Mouse (Mus musculus): ENCODE results near the gene Slc3a1. TPM values are rescaled to one million over a fixed set of nuclear protein-coding genes. Genes with fewer than 3 reads are reported as not detected.
A peak's percentile ranks its signal among the peaks of the same experiment; 100 is the strongest.

The Slc3a1 gene
- polyA plus RNA-seq, 1 experiment from 2014 or later = 0.16 TPM

DNA sequence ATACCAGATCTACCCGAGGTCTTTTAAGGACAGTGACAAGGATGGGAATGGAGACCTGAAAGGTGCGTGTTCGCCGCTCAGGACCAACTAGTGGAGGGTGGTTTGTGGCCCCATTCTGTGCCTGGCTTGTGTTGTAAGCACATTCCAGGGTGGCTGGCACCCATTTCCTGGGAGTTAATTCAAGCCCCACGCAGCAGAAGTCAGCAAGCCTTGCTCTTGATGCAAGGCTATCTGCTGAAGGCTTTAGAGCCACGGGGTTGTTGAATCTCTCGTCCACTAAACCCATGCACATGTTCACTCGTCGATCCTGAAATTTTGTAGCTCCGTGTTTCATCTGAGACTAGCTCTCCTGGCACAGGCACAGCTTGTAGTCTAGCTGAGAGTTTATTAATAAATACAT lies 621 bp downstream of the Slc3a1 start:
- Histone ChIP-seq H3K4me2 (replicated peaks; ENCODE audit: low read depth, low read length) (no peak overlapping the region), H3K27me3 (replicated peaks; ENCODE audit: insufficient read depth, low read length) (no peaks in the 10 kb centered on the region), H3K4me1 (ENCODE audit: insufficient read depth, low read depth, low read length) (no peaks in the 10 kb centered on the region), H3K27ac (ENCODE audit: low read length) (no peak overlapping the region), H3K9me3 (ENCODE audit: low read length) (no peaks in the 10 kb centered on the region), H3K4me3 (ENCODE audit: low read depth, low read length) (no peak overlapping the region), H3K9ac (replicated peaks; ENCODE audit: low read depth) (no peak overlapping the region), H3K36me3 (ENCODE audit: insufficient read depth, low read length) (no peaks in the 10 kb centered on the region)
- no peak for TF ChIP-seq CTCF (IDR thresholded peaks at IDR 0.05)
- TF ChIP-seq EP300 (IDR thresholded peaks at IDR 0.05) = no peak
- DNase-seq (ENCODE audit: low spot score) (no peak), ATAC-seq (no peak)
- WGBS = 85% methylated on average over 10 of the region's 10 CpGs

GRCm38 (mm10) chr17:85030651-85031050 lies 2.5 kb downstream of the Slc3a1 start:
- Histone ChIP-seq H3K4me1 (ENCODE audit: insufficient read depth, low read depth, low read length) (no peaks in the 10 kb centered on the region), H3K27ac (ENCODE audit: low read length) (no peak overlapping the region), H3K27me3 (replicated peaks; ENCODE audit: insufficient read depth, low read length) (no peaks in the 10 kb centered on the region), H3K36me3 (ENCODE audit: insufficient read depth, low read length) (no peaks in the 10 kb centered on the region), H3K4me2 (replicated peaks; ENCODE audit: low read depth, low read length) (no peak overlapping the region), H3K4me3 (ENCODE audit: low read depth, low read length) (no peak overlapping the region), H3K9ac (replicated peaks; ENCODE audit: low read depth) (no peak overlapping the region), H3K9me3 (ENCODE audit: low read length) (no peaks in the 10 kb centered on the region)
- DNase-seq (ENCODE audit: low spot score) (no peak), ATAC-seq (no peak)
- 57% methylated on average over 5 of the region's 5 CpGs for WGBS
- TF ChIP-seq EP300 (IDR thresholded peaks at IDR 0.05) (no peak), CTCF (IDR thresholded peaks at IDR 0.05) (no peak)

GRCm38 (mm10) chr17:85033087-85033486 lies 4.9 kb downstream of the Slc3a1 start:
- WGBS = 71% methylated on average over 3 of the region's 3 CpGs

DNA sequence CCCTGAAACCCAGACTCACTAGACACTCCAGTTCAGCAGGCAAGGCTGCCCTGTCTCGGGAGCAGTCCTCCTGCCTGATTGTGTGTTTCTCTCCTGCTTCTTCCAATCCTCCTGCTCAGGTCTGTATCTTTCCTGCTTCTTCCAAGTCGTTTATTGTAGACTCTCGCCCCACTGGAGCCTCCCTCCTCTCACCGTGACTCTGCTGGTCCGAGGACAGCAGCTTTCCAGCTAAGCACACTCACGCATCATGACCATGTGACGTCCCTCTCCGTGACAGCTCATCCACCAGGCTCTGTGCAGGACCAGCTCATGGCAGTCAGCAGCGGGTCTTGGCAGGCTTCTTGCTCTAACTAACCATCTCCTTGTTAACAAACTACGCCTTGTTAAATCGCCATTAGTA lies 5.9 kb downstream of the Slc3a1 start:
- Histone ChIP-seq H3K27me3 (replicated peaks; ENCODE audit: insufficient read depth, low read length) (no peaks in the 10 kb centered on the region), H3K36me3 (ENCODE audit: insufficient read depth, low read length) (no peaks in the 10 kb centered on the region), H3K4me2 (replicated peaks; ENCODE audit: low read depth, low read length) (no peak overlapping the region), H3K9ac (replicated peaks; ENCODE audit: low read depth) (no peak overlapping the region), H3K9me3 (ENCODE audit: low read length) (no peaks in the 10 kb centered on the region), H3K4me3 (ENCODE audit: low read depth, low read length) (no peak overlapping the region), H3K4me1 (ENCODE audit: insufficient read depth, low read depth, low read length) (no peaks in the 10 kb centered on the region), H3K27ac (ENCODE audit: low read length) (no peak overlapping the region)
- 35% methylated on average over 11 of the region's 11 CpGs for WGBS
- DNase-seq (ENCODE audit: low spot score) (no peak), ATAC-seq (peak; percentile 44; the same call in 1 of the 2 replicates)
- TF ChIP-seq EP300 (IDR thresholded peaks at IDR 0.05) (no peak), CTCF (IDR thresholded peaks at IDR 0.05) (no peak)

More at GRCm38 (mm10) chr17:85033087-85033486, 4.9 kb downstream of the Slc3a1 start:
- H3K27ac ChIP-seq (ENCODE audit: low read length) = no peak overlapping the region
- no peak overlapping the region for H3K4me2 ChIP-seq (replicated peaks; ENCODE audit: low read depth, low read length)
- TF ChIP-seq EP300 (IDR thresholded peaks at IDR 0.05) (no peak), CTCF (IDR thresholded peaks at IDR 0.05) (no peak)
- H3K9me3 ChIP-seq (ENCODE audit: low read length) = no peaks in the 10 kb centered on the region
- no peak overlapping the region for H3K4me3 ChIP-seq (ENCODE audit: low read depth, low read length)
- H3K27me3 ChIP-seq (replicated peaks; ENCODE audit: insufficient read depth, low read length) = no peaks in the 10 kb centered on the region
- H3K4me1 ChIP-seq (ENCODE audit: insufficient read depth, low read depth, low read length) = no peaks in the 10 kb centered on the region
- H3K9ac ChIP-seq (replicated peaks; ENCODE audit: low read depth) = no peak overlapping the region
- ATAC-seq (no peak), DNase-seq (ENCODE audit: low spot score) (no peak)
- H3K36me3 ChIP-seq (ENCODE audit: insufficient read depth, low read length) = no peaks in the 10 kb centered on the region

- WGBS = 61% methylated on average over 5 of the region's 5 CpGs
- H3K4me3 ChIP-seq (ENCODE audit: low read depth, low read length) = no peak overlapping the region
- H3K4me2 ChIP-seq (replicated peaks; ENCODE audit: low read depth, low read length) = no peak overlapping the region
- ATAC-seq = no peak
- no peak for DNase-seq (ENCODE audit: low spot score)
- TF ChIP-seq EP300 (IDR thresholded peaks at IDR 0.05) = no peak
- TF ChIP-seq CTCF (IDR thresholded peaks at IDR 0.05) = no peak
- no peaks in the 10 kb centered on the region for H3K4me1 ChIP-seq (ENCODE audit: insufficient read depth, low read depth, low read length)
- no peaks in the 10 kb centered on the region for H3K9me3 ChIP-seq (ENCODE audit: low read length)
- H3K27ac ChIP-seq (ENCODE audit: low read length) = no peak overlapping the region
- no peak overlapping the region for H3K9ac ChIP-seq (replicated peaks; ENCODE audit: low read depth)
- no peaks in the 10 kb centered on the region for H3K36me3 ChIP-seq (ENCODE audit: insufficient read depth, low read length)
- H3K27me3 ChIP-seq (replicated peaks; ENCODE audit: insufficient read depth, low read length) = no peaks in the 10 kb centered on the region
Measured at GRCm38 (mm10) chr17:85037855-85038254, 9.7 kb downstream of the Slc3a1 start.

DNA sequence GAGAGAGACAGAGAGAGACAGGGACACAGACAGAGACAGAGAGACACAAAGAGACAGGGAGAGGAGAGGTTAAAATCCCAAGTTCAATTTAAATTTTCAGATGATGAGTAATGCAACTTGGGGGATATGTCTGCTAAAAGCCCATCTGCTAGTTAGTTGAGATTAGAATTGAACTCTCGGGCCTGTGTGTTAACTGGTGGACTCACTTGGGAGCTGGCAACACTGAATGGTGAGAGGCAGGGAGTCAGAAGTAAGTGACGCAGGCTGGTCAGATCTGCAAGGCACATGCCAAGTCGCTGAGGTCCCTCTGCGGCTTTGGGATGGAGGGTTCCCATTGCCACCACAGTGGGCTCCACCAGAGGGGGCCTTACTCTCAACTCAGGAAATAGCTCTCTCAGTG lies 10.1 kb downstream of the Slc3a1 start:
- H3K9ac ChIP-seq (replicated peaks; ENCODE audit: low read depth) = no peak overlapping the region
- no peak for DNase-seq (ENCODE audit: low spot score)

DNA sequence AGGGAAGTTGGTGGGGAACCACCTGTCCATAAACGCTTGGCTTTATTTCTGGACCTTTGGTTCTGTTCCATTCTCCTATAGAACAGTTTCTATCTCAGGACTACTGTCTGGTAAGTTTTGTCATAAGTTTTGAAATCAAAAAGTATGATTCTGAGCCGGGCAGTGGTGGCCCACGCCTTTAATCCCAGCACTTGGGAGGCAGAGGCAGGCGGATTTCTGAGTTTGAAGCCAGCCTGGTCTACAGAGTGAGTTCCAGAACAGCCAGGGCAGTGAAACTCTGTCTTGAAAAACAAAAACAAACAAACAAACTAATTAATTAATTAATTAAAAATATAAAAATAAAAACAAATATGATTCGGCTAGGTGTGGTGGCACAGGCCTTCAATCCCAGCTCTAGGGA lies 10.6 kb downstream of the Slc3a1 start:
- Histone ChIP-seq H3K27ac (ENCODE audit: low read length) (no peak overlapping the region), H3K4me1 (ENCODE audit: insufficient read depth, low read depth, low read length) (no peaks in the 10 kb centered on the region), H3K9ac (replicated peaks; ENCODE audit: low read depth) (no peak overlapping the region), H3K27me3 (replicated peaks; ENCODE audit: insufficient read depth, low read length) (no peaks in the 10 kb centered on the region), H3K4me3 (ENCODE audit: low read depth, low read length) (no peak overlapping the region), H3K36me3 (ENCODE audit: insufficient read depth, low read length) (no peaks in the 10 kb centered on the region), H3K4me2 (replicated peaks; ENCODE audit: low read depth, low read length) (no peak overlapping the region), H3K9me3 (ENCODE audit: low read length) (no peaks in the 10 kb centered on the region)
- TF ChIP-seq CTCF (IDR thresholded peaks at IDR 0.05) (no peak), EP300 (IDR thresholded peaks at IDR 0.05) (no peak)
- ATAC-seq = no peak
- WGBS = 96% methylated on average over 5 of the region's 5 CpGs
- DNase-seq (ENCODE audit: low spot score) = no peak

More for the DNA sequence above, 10.1 kb downstream of the Slc3a1 start:
- no peaks in the 10 kb centered on the region for H3K4me1 ChIP-seq (ENCODE audit: insufficient read depth, low read depth, low read length)
- H3K27me3 ChIP-seq (replicated peaks; ENCODE audit: insufficient read depth, low read length) = no peaks in the 10 kb centered on the region
- H3K27ac ChIP-seq (ENCODE audit: low read length) = no peak overlapping the region
- no peak overlapping the region for H3K4me2 ChIP-seq (replicated peaks; ENCODE audit: low read depth, low read length)
- no peak for TF ChIP-seq CTCF (IDR thresholded peaks at IDR 0.05)
- no peak for TF ChIP-seq EP300 (IDR thresholded peaks at IDR 0.05)
- WGBS = 79% methylated on average over 4 of the region's 4 CpGs
- no peak for ATAC-seq
- no peaks in the 10 kb centered on the region for H3K9me3 ChIP-seq (ENCODE audit: low read length)
- H3K36me3 ChIP-seq (ENCODE audit: insufficient read depth, low read length) = no peaks in the 10 kb centered on the region
- no peak overlapping the region for H3K4me3 ChIP-seq (ENCODE audit: low read depth, low read length)
